Mouse (Mus musculus) heart, adult 11 months (tissue): ENCODE results near the gene Timm22.
A peak's percentile ranks its signal among the peaks of the same experiment; 100 is the strongest.

Experiments used
- DNase-seq: peaks from one replicate; pipeline ENCODE4 v3.0.0; 2022

The Timm22 gene

GRCm38 (mm10) chr11:76406702-76407583, at the start of gene Timm22:
TSS of gene Timm22 (plus strand) at chr11:76406952.
- DNase-seq: peak; percentile 100

GRCm38 (mm10) chr11:76357464-76357863, 49.3 kb upstream of the Timm22 start:
- no peak for DNase-seq

DNA sequence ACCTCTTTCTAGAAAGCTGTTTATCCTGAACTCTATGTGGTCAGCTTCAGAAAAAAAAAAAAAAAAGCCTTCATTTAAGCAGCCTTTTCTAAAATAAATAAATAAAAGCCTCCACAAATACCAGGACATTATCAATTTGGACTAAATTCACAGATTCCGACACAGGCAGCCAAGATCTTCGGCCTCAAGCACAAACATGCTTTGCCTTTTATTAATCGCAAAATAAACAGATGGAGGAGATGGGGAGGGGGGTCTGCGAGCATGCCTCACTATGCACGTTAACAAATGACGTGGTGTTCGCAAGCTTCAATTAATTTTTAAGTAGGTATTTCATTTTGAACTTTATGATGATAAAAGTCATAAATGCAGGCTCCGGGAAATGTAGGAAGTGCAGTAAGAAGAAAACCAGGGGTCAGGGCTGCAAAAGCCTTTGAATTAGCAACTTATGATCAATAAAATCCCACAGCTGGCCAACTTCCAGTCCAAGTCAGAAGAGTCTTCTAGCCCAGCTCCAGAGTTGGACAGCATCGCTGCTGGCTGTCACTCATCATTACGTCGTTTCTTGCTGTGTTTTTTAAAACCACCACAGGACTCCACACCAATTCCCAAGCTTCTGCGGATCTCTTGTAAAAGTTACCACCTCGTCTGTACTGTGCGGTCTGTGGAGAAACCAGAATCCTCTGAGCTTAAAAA, 48.0 kb upstream of the Timm22 start:
- peak; percentile 88 for DNase-seq

GRCm38 (mm10) chr11:76360255-76360654, 46.5 kb upstream of the Timm22 start:
- DNase-seq: no peak

- DNase-seq: no peak
These were observed 45.3 kb upstream of the Timm22 start for GRCm38 (mm10) chr11:76361422-76361821.

- DNase-seq: no peak
These were observed 43.6 kb upstream of the Timm22 start for GRCm38 (mm10) chr11:76363178-76363577.

DNA sequence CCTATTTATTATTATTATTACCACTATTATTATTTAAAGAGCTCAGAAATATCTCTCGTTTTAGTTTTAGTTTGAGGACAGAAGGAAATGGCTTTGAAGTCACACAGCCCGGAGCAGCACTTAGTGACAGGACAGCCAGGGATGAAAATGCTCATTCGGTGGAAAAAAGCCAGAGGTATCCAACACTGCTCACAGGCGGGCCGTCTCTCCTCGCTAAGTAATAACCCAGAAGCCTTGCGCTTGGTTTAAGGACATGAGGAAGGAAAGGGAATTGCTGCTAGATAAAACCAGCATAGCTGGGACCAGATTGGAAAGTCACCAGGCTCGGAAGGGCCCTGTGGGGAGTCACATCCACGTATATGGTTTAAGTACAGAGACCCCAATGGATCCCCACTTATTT, 43.1 kb upstream of the Timm22 start:
- DNase-seq: peak; percentile 94

DNA sequence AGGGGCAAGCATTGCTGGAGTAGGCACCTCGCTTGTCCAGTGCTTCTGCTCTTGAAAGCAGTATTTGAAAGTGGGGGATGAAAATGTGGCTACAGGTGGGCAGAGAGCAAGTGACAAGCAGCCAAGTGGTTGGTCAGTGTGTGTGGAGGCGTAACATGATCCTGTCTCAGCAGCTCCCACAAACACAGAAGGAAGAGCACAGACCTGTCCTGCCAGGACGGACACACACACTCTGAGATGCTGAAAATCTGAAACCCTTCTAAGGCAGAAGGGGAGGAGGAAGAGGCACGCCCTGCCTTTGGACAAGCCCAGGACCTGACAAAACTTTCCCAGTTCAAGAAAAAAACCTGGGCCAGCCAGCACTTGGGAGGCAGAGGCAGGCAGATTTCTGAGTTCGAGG, 42.7 kb upstream of the Timm22 start:
- no peak for DNase-seq

DNA sequence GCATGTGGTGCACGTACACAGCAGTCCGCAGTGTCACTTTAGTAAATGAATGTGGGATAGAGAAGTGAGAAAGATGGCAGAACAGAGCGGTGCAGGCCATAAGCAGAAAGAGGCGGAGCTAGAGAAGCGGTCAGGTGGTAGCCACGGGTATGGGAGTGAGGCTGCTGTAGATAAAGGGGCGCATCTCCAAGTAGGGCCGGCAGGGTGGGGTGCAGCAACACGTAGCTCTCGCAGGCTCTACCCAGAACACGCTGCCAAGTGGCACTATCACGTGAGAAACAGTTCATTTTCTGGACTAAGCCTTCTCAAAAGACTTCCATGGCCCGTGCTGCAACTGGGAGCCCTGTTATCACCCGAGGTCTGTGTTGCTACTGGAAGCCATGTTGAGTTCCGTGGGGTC, 40.0 kb upstream of the Timm22 start:
- DNase-seq: no peak

- no peak for DNase-seq
These were observed 36.3 kb upstream of the Timm22 start for GRCm38 (mm10) chr11:76370491-76370890.

- peak; percentile 95 for DNase-seq
These were observed 34.6 kb upstream of the Timm22 start for GRCm38 (mm10) chr11:76372120-76372519.

DNA sequence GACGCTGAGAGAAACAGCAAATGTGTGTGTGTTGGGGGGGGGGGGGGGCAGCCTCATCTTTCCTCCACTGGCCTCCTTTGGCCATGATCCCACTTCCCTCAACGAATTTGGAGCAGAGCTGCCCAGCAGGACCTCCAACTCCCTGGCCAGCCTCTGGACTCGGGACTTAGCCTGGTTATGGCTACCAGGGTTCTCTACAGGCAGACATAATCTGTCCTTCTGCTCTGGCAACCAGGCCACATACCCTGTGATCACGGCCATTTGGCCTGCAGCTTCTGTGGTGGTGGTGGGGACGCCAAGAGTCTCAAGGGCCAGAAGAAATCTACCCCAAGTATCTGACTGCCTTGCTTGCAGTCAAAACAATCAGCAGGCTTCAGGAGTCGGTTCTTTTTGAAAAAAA, 34.2 kb upstream of the Timm22 start:
- DNase-seq: peak; percentile 97

- peak; percentile 98 for DNase-seq
These were observed 32.1 kb upstream of the Timm22 start for GRCm38 (mm10) chr11:76374491-76375185.

- DNase-seq: no peak
These were observed 30.3 kb upstream of the Timm22 start for GRCm38 (mm10) chr11:76376425-76376824.

DNA sequence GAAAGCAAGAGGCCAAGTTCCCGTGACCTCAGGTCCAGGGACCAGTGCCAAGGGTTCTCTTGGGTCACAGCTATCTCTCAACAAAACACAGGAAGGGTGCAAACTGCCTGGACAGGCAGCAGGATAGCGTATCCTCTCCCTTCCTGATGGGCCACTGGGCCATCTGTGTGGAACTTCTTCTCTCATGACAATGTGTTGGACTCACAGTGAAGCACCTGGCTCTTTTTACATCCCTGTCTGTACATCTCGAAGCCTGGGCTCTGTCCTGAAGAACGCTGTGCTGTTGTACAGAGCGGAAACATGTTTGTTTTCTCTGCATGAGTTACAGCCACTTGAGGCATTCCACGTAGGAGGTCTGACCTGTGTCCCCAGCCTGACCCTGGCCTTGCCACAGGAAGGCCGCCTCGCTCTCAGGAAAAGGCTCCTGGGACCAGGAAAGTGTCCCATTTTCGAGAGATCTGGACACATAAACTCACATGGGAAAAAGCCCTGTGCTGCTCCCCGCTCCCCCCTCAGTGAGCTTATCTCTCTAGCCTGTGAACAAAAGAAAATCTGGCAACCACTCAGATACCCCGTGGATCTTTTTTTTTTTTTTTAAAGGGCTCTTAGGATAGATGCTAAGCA, 26.7 kb upstream of the Timm22 start:
- DNase-seq: peak; percentile 99

GRCm38 (mm10) chr11:76381201-76381885, 25.4 kb upstream of the Timm22 start:
- no peak for DNase-seq

DNA sequence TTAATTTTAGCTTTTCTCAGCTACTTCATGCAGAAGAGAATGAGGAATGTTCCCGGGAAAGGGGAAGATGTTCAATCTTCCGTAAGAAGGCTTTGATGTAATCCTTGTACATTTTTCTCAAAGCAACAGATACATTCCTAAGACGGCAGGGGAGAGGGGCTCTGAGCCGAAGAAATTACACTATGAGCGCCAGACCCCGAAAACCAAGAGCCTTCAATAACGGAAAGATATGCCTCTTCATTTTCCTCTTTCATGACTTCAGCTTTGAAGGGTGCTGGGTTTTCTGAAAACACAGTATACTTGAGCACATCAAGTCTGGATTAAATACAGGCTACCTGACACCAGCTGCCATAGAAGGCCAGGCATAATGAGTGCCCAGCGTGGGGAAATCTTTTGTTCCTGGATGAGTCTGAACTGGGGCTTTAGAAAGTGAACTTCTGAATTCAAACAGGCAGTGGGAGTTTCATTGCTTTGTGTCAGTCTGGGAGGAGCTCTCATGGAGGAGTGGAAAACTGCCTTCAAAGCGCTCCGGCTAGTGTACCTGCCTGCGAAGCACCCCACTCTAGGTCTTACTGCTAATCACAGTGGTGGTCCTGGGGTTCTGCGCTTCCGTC, 23.9 kb upstream of the Timm22 start:
- no peak for DNase-seq

DNA sequence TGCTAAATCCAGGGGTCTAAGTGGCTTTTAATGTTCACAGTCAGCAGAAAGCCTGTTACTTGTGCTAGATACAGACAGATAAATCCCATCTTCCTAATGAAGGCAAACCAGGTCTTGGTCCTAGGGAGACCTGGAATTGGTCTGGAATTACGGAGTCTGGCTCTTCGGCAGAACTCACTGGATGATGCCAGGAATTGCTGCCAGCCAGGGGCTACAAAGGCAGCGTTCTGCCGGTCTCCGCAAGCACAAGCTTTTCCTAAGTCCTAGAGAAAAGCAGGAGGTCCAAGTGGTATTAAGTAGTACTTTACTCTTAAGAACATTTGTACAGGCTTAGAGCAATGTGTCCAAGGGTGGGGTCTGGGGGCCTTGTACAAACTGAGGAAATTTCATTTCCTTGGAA, 22.4 kb upstream of the Timm22 start:
- no peak for DNase-seq

DNA sequence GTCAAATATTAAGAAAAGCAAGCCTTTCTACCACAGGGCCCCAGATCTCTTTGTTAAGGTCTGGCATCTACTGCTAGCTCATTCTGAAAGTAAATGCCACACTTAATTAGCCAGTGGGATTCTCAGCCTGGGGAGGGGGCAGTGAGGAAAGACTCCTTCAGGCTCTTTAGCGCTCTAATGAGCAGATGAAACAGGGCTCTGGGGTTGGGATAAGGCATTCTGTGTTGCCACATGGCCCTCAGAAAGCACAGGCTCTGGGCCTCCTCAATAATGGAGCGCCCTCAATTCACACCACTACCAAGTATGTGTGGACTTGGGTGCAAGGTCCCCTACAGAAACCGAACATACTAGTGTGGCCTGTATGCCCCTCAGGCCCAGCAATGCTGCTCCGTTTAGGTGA, 21.7 kb upstream of the Timm22 start:
- DNase-seq: no peak

- no peak for DNase-seq
These were observed 21.0 kb upstream of the Timm22 start for GRCm38 (mm10) chr11:76385746-76386145.

GRCm38 (mm10) chr11:76387097-76387496, 19.7 kb upstream of the Timm22 start:
- DNase-seq: no peak

GRCm38 (mm10) chr11:76388711-76389110, 18.0 kb upstream of the Timm22 start:
- DNase-seq: no peak
